Comparison of ENCODE assay signal across 8 mouse cellular contexts in the genomic region with DNA sequence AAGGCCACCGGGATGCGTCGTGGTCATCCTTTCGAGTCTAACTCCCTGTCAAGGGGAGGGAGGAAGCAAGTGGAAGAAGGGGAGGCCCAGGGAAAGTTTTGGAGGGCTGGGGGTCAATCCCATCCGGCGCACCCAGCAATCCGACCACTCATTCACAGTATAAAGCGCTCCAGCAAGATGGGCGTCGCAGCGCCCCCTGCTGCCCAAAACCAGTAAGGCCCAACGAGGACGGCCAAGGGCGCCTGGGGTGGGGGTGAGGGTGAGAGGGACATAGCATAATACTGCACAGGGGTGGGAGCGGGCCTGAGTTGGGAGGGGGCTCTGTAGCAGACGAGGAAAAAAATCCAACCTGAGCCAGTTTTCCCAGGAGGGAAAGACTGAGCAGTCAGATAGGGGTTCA. TPM values are rescaled to one million over a fixed set of nuclear protein-coding genes. Genes with fewer than 3 reads are reported as not detected.
DNase-seq lines count a peak whose midpoint lies in the region; ATAC-seq lines count a peak whose summit lies in the region.

No protein-coding gene starts in this region.

- peak; percentile 25; the same call in 1 of the 2 replicates for ATAC-seq in forebrain, embryonic 11.5 days (replicated peaks; ENCODE audit: low FRiP score)

- DNase-seq in CD8-positive naive resting alpha-beta T cell, adult 2 months (ENCODE audit: low read depth in 2 of 2, low spot score in 2 of 2), result peak; percentile 78 to 87
- DNase-seq in adrenal gland, postnatal 36 days, result peak; percentile 74 to 88
- DNase-seq in forebrain, embryonic 11.5 days (ENCODE audit: low spot score), result peak; percentile 93
- peak; percentile 85 to 89 for DNase-seq in heart, postnatal 14 days
- DNase-seq in kidney, postnatal 25 days, result peak; percentile 79 to 81
- DNase-seq in lung, postnatal 10 days, result peak; percentile 87
- DNase-seq in retina, embryonic 14.5 days (ENCODE audit: low spot score), result peak; percentile 88
- peak; percentile 93 for DNase-seq in thymus, postnatal 4 days

- under 1% methylated on average over 16 of the region's 16 CpGs for WGBS in forebrain, embryonic 11.5 days

- H3K9ac ChIP-seq in forebrain, embryonic 11.5 days (ENCODE audit: low read length), result no peak overlapping the region

- intact Hi-C loops in heart, postnatal 14 days (cut with DNase I), result no loop called here

- peak overlapping the region; percentile 19; the same call in 1 of the 2 replicates for H3K4me3 ChIP-seq in forebrain, embryonic 11.5 days (ENCODE audit: low read depth, low read length)

- peaks cover 10% of the 10 kb centered on the region; the same call in 1 of the 2 replicates for H3K4me1 ChIP-seq in forebrain, embryonic 11.5 days (replicated peaks; ENCODE audit: control insufficient read depth, insufficient read depth, low read length)

- H3K4me2 ChIP-seq in forebrain, embryonic 11.5 days (ENCODE audit: low read depth, low read length, severe bottlenecking), result peak overlapping the region; percentile 37; the same call in 1 of the 2 replicates

- H3K27ac ChIP-seq in forebrain, embryonic 11.5 days (ENCODE audit: low read depth, low read length), result no peak overlapping the region

- H3K9me3 ChIP-seq in forebrain, embryonic 11.5 days (ENCODE audit: control insufficient read depth, low read length), result no peaks in the 10 kb centered on the region

- H3K36me3 ChIP-seq in forebrain, embryonic 11.5 days (ENCODE audit: control insufficient read depth, insufficient read depth, low read length), result no peaks in the 10 kb centered on the region

- peaks cover 53% of the 10 kb centered on the region for H3K27me3 ChIP-seq in forebrain, embryonic 11.5 days (ENCODE audit: control insufficient read depth, insufficient read depth, low read length)

RNA-seq across cellular contexts. Expression of gene Fosb, which starts 6.1 kb away (rescaled TPM):
- 10 to 100 TPM; 11.2 to 23.6 TPM for total RNA-seq in adrenal gland, postnatal 36 days (2021)
- polyA plus RNA-seq in forebrain, embryonic 11.5 days (2014; fragmentation: Nextera tagmentation; extraction: Ambion mirVana), result not detected in 2 replicates
- total RNA-seq in heart, postnatal 14 days (2021), result 1 to 10 TPM in 1 of 2 experiments, under 1 TPM in 1; 0.60 to 1.2 TPM

RNA-seq across cellular contexts. Expression of gene Rtn2, which starts 21.3 kb away (rescaled TPM):
- total RNA-seq in adrenal gland, postnatal 36 days (2021), result 1 to 10 TPM; 4.6 to 5.1 TPM
- polyA plus RNA-seq in forebrain, embryonic 11.5 days (2014; fragmentation: Nextera tagmentation; extraction: Ambion mirVana), result 47.3 and 54.7 TPM in 2 replicates
- total RNA-seq in heart, postnatal 14 days (2021), result 100 to 1,000 TPM; 106 to 122 TPM

RNA-seq across cellular contexts. Expression of gene Ppm1n, which starts 23.9 kb away (rescaled TPM):
- not detected for total RNA-seq in adrenal gland, postnatal 36 days (2021)
- polyA plus RNA-seq in forebrain, embryonic 11.5 days (2014; fragmentation: Nextera tagmentation; extraction: Ambion mirVana), result 0.44 TPM in 1 of 2 replicates, not detected in the other
- not detected for total RNA-seq in heart, postnatal 14 days (2021)

RNA-seq across cellular contexts. Expression of gene Vasp, which starts 32.2 kb away (rescaled TPM):
- 10 to 100 TPM; 45.4 to 55.0 TPM for total RNA-seq in adrenal gland, postnatal 36 days (2021)
- 52.8 and 53.0 TPM in 2 replicates for polyA plus RNA-seq in forebrain, embryonic 11.5 days (2014; fragmentation: Nextera tagmentation; extraction: Ambion mirVana)
- total RNA-seq in heart, postnatal 14 days (2021), result 10 to 100 TPM; 55.7 to 59.1 TPM

RNA-seq across cellular contexts. Expression of gene Ercc1, which starts 40.8 kb away (rescaled TPM):
- total RNA-seq in adrenal gland, postnatal 36 days (2021), result 10 to 100 TPM; 33.0 to 38.8 TPM
- polyA plus RNA-seq in forebrain, embryonic 11.5 days (2014; fragmentation: Nextera tagmentation; extraction: Ambion mirVana), result 94.4 and 100 TPM in 2 replicates
- total RNA-seq in heart, postnatal 14 days (2021), result 10 to 100 TPM; 41.1 to 48.0 TPM

Comparison
In these comparisons a context has a peak if more than half of its experiments do, and no peak if none do; other contexts are left out.
1. RNA of gene Fosb, which starts 6.1 kb away (total RNA-seq): 11.2 to 23.6 TPM in adrenal gland, postnatal 36 days; 0.60 to 1.2 TPM in heart, postnatal 14 days; every median in the first group is over 4 times any median in the second.
2. RNA of gene Rtn2, which starts 21.3 kb away (total RNA-seq): 106 to 122 TPM in heart, postnatal 14 days; 4.6 to 5.1 TPM in adrenal gland, postnatal 36 days; every median in the first group is over 10 times any median in the second.
3. Peak in every context shown above with its lines, with median percentiles within 50 percentile points of each other: DNase-seq.